Mouse (Mus musculus) olfactory bulb, adult 2 months (tissue): ENCODE measurements around the gene Ppp1ca.

Source experiments
- CTCF ChIP-seq: fragments of 200-500 bp; IDR thresholded peaks from 2 replicates; pipeline ENCODE4 v1.5.1; 2012; ENCODE audit warnings: low read depth, mild to moderate bottlenecking, low read length, moderate library complexity; ENCODE audit not compliant: insufficient read depth
- POLR2A ChIP-seq: fragments of 200-500 bp; IDR thresholded peaks from 2 replicates; pipeline ENCODE4 v1.6.1; 2012; ENCODE audit warnings: mild to moderate bottlenecking, low read depth, low read length, moderate library complexity; ENCODE audit not compliant: insufficient read depth

DNA sequence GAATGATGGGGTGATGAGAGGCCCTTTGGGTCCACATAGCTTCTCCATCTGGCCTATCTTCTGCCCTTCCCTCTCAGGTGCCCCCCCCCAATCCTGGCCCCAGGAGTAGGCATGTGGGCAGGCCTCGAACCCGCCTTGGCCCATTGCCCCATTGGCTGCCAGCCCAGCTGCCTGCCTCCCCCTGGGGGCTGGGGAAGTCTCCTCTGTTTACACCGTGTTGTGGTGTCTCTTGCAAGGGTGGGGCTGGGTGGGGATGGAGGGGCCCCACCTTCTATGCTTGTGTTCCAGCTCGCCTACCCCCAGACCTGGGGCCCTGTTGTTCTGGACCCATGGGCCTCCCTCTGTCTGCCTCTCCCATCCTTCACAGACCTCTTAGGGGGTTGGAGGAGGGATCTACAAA, 28.6 kb downstream of the Ppp1ca start:
- TF ChIP-seq POLR2A: no peak
- no peak for TF ChIP-seq CTCF
